Mouse (Mus musculus): ENCODE results near the gene Ccdc182. TPM values are rescaled to one million over a fixed set of nuclear protein-coding genes. Genes with fewer than 3 reads are reported as not detected.
A peak's percentile ranks its signal among the peaks of the same experiment; 100 is the strongest.

The Ccdc182 gene
- polyA plus RNA-seq (2016; fragmentation: Nextera tagmentation; extraction: Ambion mirVana): 0.10 and 0.14 TPM in 2 replicates

DNA sequence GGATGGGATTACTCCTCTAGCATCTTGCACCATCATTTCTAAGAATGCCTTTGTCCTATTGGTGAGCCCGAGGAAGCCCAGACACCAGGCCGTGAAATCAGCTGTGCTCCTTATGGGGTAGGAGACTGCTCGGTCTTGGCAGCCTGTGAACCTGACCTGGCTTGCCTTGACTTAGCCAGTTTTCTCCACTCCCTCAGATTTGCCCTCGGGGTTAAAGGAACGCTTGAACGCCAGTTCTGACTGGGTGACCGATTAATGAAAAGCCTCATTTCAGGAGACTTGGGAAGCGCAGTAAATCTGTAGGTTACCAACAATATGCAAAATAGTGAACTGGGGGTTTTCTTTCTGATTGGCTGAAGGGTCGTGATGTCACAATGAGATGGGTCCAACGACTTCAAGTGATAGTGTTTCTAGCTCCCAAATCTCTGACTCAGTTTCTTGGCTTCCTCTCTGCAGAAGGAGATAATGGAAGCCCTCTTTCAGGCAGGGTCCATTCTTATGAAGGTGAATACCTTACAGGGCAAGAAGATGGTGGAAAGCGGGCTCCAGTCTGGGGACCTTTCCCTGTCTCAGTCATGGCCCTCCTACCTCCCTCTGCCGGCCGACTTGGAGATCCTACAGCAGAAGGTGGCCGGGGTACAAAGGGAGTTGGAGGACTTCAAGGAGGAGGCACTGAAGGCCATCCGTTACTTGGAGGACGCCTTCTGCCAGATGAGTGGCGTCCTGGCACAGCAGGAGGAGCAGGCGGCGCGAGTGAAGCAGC, at the start of gene Ccdc182:
Gene Ccdc182, plus strand, starts transcription at position 428 of the 763 bp plus-strand sequence.
- peak within 1 kb of the TSS; percentile 18 for H3K4me3 ChIP-seq
- 35% methylated on average over 20 of the region's 20 CpGs for WGBS (ENCODE audit: insufficient replicate concordance)
- peaks cover 46% of the 10 kb centered on the region for H3K27me3 ChIP-seq (replicated peaks)
- H3K9ac ChIP-seq: no peak within 1 kb of the TSS
- H3K4me1 ChIP-seq: 0 out of 2 replicates have a peak, but pooled peaks cover 16% of the 10 kb centered on the region
- no peak for ATAC-seq
- no peaks in the 10 kb centered on the region for H3K9me3 ChIP-seq (replicated peaks)
- no peak within 1 kb of the TSS for H3K27ac ChIP-seq
- H3K4me2 ChIP-seq: peak within 1 kb of the TSS; percentile 50
- H3K36me3 ChIP-seq: no peaks in the 10 kb centered on the region

- no peak overlapping the region for H3K9ac ChIP-seq
- no peaks in the 10 kb centered on the region for H3K9me3 ChIP-seq (replicated peaks)
- WGBS (ENCODE audit: insufficient replicate concordance): 75% methylated on average over 14 of the region's 14 CpGs
- H3K4me1 ChIP-seq: peaks cover 15% of the 10 kb centered on the region
- H3K36me3 ChIP-seq: no peaks in the 10 kb centered on the region
- no peak overlapping the region for H3K4me2 ChIP-seq
- H3K4me3 ChIP-seq: no peak overlapping the region
- H3K27me3 ChIP-seq (replicated peaks): 0 out of 2 replicates have a peak, but pooled peaks cover under 1% of the 10 kb centered on the region
- no peak for ATAC-seq
- H3K27ac ChIP-seq: no peak overlapping the region
Observed at GRCm38 (mm10) chr11:88245581-88246170, 48.2 kb upstream of the Ccdc182 start.

- Histone ChIP-seq H3K4me2 (no peak overlapping the region), H3K27me3 (replicated peaks) (peaks cover 16% of the 10 kb centered on the region), H3K9ac (no peak overlapping the region), H3K4me3 (no peak overlapping the region), H3K36me3 (no peaks in the 10 kb centered on the region), H3K4me1 (peaks cover 25% of the 10 kb centered on the region), H3K9me3 (replicated peaks) (no peaks in the 10 kb centered on the region), H3K27ac (no peak overlapping the region)
- 67% methylated on average over 5 of the region's 5 CpGs for WGBS (ENCODE audit: insufficient replicate concordance)
- no peak for ATAC-seq
Observed at GRCm38 (mm10) chr11:88248636-88249035, 45.2 kb upstream of the Ccdc182 start.

GRCm38 (mm10) chr11:88250568-88250967, 43.3 kb upstream of the Ccdc182 start:
- no peaks in the 10 kb centered on the region for H3K36me3 ChIP-seq
- ATAC-seq: no peak
- H3K4me1 ChIP-seq: peaks cover 15% of the 10 kb centered on the region
- H3K4me2 ChIP-seq: no peak overlapping the region
- no peak overlapping the region for H3K9ac ChIP-seq
- H3K4me3 ChIP-seq: no peak overlapping the region
- peaks cover 21% of the 10 kb centered on the region for H3K27me3 ChIP-seq (replicated peaks)
- H3K27ac ChIP-seq: no peak overlapping the region
- WGBS (ENCODE audit: insufficient replicate concordance): 63% methylated on average over 3 of the region's 3 CpGs
- H3K9me3 ChIP-seq (replicated peaks): no peaks in the 10 kb centered on the region

DNA sequence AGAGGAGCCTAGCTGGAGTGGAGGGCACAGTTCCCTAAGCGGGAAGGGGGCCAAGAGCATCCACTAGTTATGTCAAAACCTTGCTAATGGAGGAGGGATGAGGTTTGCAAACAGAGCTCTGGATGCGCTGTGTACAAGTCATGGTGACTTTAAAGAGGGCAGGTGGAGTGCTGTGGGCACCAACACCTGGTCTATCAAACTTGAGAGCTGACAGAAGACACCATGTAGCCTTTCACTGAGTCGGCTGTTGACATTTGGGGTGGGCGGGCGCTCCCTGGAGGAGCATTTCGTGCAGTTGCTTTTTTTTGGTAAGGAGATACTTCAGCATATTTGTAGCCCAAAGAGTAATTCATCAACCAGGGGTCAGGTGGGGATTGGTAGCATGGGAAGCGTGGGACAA, 42.6 kb upstream of the Ccdc182 start:
- no peak overlapping the region for H3K9ac ChIP-seq
- no peak overlapping the region for H3K4me2 ChIP-seq
- peaks cover 25% of the 10 kb centered on the region for H3K27me3 ChIP-seq (replicated peaks)
- WGBS (ENCODE audit: insufficient replicate concordance): 67% methylated on average over 7 of the region's 7 CpGs
- peaks cover 15% of the 10 kb centered on the region for H3K4me1 ChIP-seq
- H3K27ac ChIP-seq: no peak overlapping the region
- no peak for ATAC-seq
- no peaks in the 10 kb centered on the region for H3K9me3 ChIP-seq (replicated peaks)
- H3K36me3 ChIP-seq: no peaks in the 10 kb centered on the region
- no peak overlapping the region for H3K4me3 ChIP-seq

DNA sequence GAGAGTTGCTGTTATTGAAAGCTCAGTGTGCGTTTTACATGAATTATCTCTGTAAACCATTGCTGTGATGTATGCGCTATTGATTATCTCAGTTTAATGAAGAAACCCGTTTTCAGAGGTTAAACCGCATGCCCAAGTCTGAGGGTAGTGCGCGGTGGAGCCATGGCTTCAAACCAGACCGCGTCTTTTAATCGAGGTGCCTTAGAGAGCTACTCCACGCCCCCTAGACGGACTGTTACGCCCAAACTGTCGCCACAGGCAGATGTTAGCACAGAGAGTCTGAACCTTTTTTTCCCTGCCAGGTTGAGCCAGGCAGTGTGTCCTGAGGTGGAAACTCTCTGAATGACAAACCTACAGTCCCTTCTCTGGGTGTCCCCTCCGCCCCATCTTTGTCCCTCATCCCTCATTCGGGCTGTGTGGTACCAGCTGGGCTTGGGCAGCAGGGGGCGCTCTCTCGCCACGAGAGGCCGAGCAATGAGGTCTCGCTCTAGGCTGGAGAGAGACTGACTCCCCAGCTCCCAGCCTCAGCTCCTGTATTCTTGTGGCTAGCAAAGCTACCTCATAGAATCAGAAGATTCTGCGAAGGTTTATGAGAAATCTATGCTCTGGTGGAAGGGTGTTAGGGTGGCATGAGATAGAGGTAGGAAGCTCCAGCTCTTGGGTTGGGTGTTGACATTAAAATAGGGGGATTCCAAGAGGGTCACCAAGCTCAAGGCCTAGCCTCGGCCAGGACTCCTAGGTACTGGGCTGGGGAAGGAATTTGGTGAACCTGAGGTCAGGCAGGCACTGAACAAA, 41.7 kb upstream of the Ccdc182 start:
- Histone ChIP-seq H3K9me3 (replicated peaks) (no peaks in the 10 kb centered on the region), H3K27ac (0 out of 2 replicates have a peak overlapping the region, but pooled peaks have one; percentile 28), H3K27me3 (replicated peaks) (peaks cover 25% of the 10 kb centered on the region), H3K36me3 (no peaks in the 10 kb centered on the region), H3K9ac (no peak overlapping the region), H3K4me3 (no peak overlapping the region), H3K4me2 (peak overlapping the region; percentile 7; the same call in 1 of the 2 replicates), H3K4me1 (peaks cover 15% of the 10 kb centered on the region)
- ATAC-seq: peak; percentile 46; the same call in 1 of the 2 replicates
- 17% methylated on average over 22 of the region's 22 CpGs for WGBS (ENCODE audit: insufficient replicate concordance)

DNA sequence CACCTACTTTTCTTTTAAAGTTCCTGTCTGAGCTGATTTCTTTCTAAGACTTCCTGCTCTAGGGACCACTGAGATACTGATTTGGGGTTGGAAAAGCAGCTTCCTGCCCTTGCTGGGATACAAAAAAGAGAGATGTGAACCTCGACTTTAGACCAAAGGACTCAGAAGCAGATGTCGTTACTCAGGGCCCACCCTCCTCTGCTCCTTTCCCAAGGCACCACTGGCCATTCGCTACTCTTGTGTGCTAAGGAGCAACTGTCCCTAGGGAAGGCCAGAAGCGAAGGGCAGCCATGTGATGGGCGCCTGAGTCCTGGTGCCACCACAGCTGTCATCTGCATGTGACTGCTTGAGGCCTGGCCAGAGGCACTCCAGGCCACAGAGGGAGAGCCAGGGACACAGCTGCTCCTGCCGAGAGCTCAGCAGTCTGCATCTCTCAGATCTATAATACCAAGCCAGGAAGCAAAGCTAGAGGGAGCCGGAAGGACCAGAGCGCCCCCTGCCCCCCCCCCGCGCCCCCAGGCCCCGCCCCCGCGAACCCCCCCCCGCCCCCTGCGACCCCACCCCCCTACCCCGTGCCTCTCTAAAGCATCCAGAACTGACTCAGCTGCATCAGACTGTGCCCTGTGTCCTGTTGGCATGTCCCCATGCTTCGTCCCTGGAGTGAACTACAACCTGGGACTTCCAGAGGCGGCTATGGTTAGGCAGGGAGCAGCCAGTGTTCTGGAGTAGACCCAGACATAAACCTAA, 40.9 kb upstream of the Ccdc182 start:
- H3K9ac ChIP-seq: no peak overlapping the region
- ATAC-seq: no peak
- H3K27ac ChIP-seq: 0 out of 2 replicates have a peak overlapping the region, but pooled peaks have one; percentile 28
- H3K9me3 ChIP-seq (replicated peaks): no peaks in the 10 kb centered on the region
- no peaks in the 10 kb centered on the region for H3K36me3 ChIP-seq
- no peak overlapping the region for H3K4me2 ChIP-seq
- H3K4me3 ChIP-seq: no peak overlapping the region
- 35% methylated on average over 12 of the region's 18 CpGs for WGBS (ENCODE audit: insufficient replicate concordance)
- H3K27me3 ChIP-seq (replicated peaks): peaks cover 25% of the 10 kb centered on the region
- H3K4me1 ChIP-seq: peaks cover 15% of the 10 kb centered on the region

GRCm38 (mm10) chr11:88253514-88254167, 40.2 kb upstream of the Ccdc182 start:
- WGBS (ENCODE audit: insufficient replicate concordance): 57% methylated on average over 7 of the region's 7 CpGs
- Histone ChIP-seq H3K36me3 (no peaks in the 10 kb centered on the region), H3K27ac (no peak overlapping the region), H3K4me1 (peaks cover 15% of the 10 kb centered on the region), H3K9me3 (replicated peaks) (no peaks in the 10 kb centered on the region), H3K4me2 (no peak overlapping the region), H3K9ac (no peak overlapping the region), H3K4me3 (no peak overlapping the region), H3K27me3 (replicated peaks) (peaks cover 25% of the 10 kb centered on the region)
- no peak for ATAC-seq

- 70% methylated on average over 4 of the region's 4 CpGs for WGBS (ENCODE audit: insufficient replicate concordance)
- peaks cover 4% of the 10 kb centered on the region; the same call in 1 of the 2 replicates for H3K9me3 ChIP-seq (replicated peaks)
- peaks cover 5% of the 10 kb centered on the region for H3K4me1 ChIP-seq
- H3K9ac ChIP-seq: no peak overlapping the region
- H3K27ac ChIP-seq: no peak overlapping the region
- H3K4me2 ChIP-seq: no peak overlapping the region
- no peak for ATAC-seq
- no peaks in the 10 kb centered on the region for H3K36me3 ChIP-seq
- peaks cover 40% of the 10 kb centered on the region for H3K27me3 ChIP-seq (replicated peaks)
- H3K4me3 ChIP-seq: no peak overlapping the region
Observed at GRCm38 (mm10) chr11:88257700-88258099, 36.2 kb upstream of the Ccdc182 start.

- 54% methylated on average over 4 of the region's 4 CpGs for WGBS (ENCODE audit: insufficient replicate concordance)
- no peaks in the 10 kb centered on the region for H3K36me3 ChIP-seq
- H3K9ac ChIP-seq: no peak overlapping the region
- H3K27ac ChIP-seq: no peak overlapping the region
- H3K9me3 ChIP-seq (replicated peaks): peaks cover 4% of the 10 kb centered on the region; the same call in 1 of the 2 replicates
- H3K4me1 ChIP-seq: 0 out of 2 replicates have a peak, but pooled peaks cover under 1% of the 10 kb centered on the region
- no peak for ATAC-seq
- H3K4me3 ChIP-seq: no peak overlapping the region
- H3K27me3 ChIP-seq (replicated peaks): peaks cover 40% of the 10 kb centered on the region
- no peak overlapping the region for H3K4me2 ChIP-seq
Observed at GRCm38 (mm10) chr11:88258212-88258611, 35.6 kb upstream of the Ccdc182 start.

DNA sequence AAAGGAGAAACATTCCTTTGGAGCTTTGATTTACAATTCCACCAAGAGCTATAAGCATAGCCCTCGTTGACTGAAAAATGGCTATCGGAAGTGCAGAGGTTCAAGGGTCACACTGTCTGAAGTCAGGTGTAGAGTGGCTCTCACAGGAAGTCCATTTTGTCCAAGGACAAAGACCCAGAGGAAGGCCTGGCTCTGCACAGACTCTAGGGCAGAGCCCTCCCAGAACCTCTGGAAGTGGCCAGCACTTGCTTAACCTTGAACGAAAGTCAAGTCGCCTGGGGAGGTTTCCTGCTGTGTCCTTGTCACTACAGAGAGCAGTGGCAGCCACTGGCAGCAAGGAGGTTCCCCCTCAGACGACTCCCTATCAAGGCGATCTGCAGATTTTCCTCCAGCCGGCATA, 33.4 kb upstream of the Ccdc182 start:
- H3K36me3 ChIP-seq: no peaks in the 10 kb centered on the region
- ATAC-seq: no peak
- no peak overlapping the region for H3K4me2 ChIP-seq
- no peak overlapping the region for H3K27ac ChIP-seq
- H3K4me1 ChIP-seq: no peaks in the 10 kb centered on the region
- no peak overlapping the region for H3K4me3 ChIP-seq
- 26% methylated on average over 7 of the region's 7 CpGs for WGBS (ENCODE audit: insufficient replicate concordance)
- peaks cover 4% of the 10 kb centered on the region; the same call in 1 of the 2 replicates for H3K9me3 ChIP-seq (replicated peaks)
- H3K9ac ChIP-seq: no peak overlapping the region
- peaks cover 32% of the 10 kb centered on the region for H3K27me3 ChIP-seq (replicated peaks)
